Mouse (Mus musculus) heart, embryonic 14.5 days (tissue): Measurements from ENCODE around the gene Ankrd24. TPM values are rescaled to one million over a fixed set of nuclear protein-coding genes. Genes with fewer than 3 reads are reported as not detected.

ENCODE experiments used
- polyA plus RNA-seq: library from polyadenylated mRNA; unstranded; fragments of >200 nt; fragmentation: Nextera tagmentation; extraction: Ambion mirVana; gene quantifications from 2 replicates; pipeline ENCODE4 v1.2.1, GENCODE M21; 2014

The Ankrd24 gene
- polyA plus RNA-seq, 1 experiment from 2014 or later: 9.0 TPM

Other genes starting within 250 kb of the Ankrd24 start
- gene Dohh, start 244.1 kb upstream of the Ankrd24 start, polyA plus RNA-seq: 52.6 and 53.5 TPM in 2 replicates
- 1.7 and 2.0 TPM in 2 replicates for gene Gm48551, start 244.1 kb upstream of the Ankrd24 start, polyA plus RNA-seq
- 1.0 TPM in 2 replicates for gene Gm48552, start 239.5 kb upstream of the Ankrd24 start, polyA plus RNA-seq
- 3.8 and 4.7 TPM in 2 replicates for gene Smim24, start 235.5 kb upstream of the Ankrd24 start, polyA plus RNA-seq
- gene Nfic, start 172.9 kb upstream of the Ankrd24 start, polyA plus RNA-seq: 45.0 and 47.0 TPM in 2 replicates
- 0.19 TPM in 1 of 2 replicates, not detected in the other for gene Celf5, start 145.8 kb upstream of the Ankrd24 start, polyA plus RNA-seq
- gene Ncln, start 132.1 kb upstream of the Ankrd24 start, polyA plus RNA-seq: 40.7 and 44.6 TPM in 2 replicates
- gene S1pr4, start 128.4 kb upstream of the Ankrd24 start, polyA plus RNA-seq: 0.24 and 0.35 TPM in 2 replicates
- 0.74 and 0.89 TPM in 2 replicates for gene Gna15, start 104.3 kb upstream of the Ankrd24 start, polyA plus RNA-seq
- 54.9 and 57.4 TPM in 2 replicates for gene Gna11, start 83.3 kb upstream of the Ankrd24 start, polyA plus RNA-seq
- 367 and 598 TPM in 2 replicates for gene Aes, start 69.1 kb upstream of the Ankrd24 start, polyA plus RNA-seq
- 21.6 and 21.8 TPM in 2 replicates for gene Tle2, start 54.0 kb upstream of the Ankrd24 start, polyA plus RNA-seq
- gene Tle6, start 27.5 kb upstream of the Ankrd24 start, polyA plus RNA-seq: 30.7 and 35.3 TPM in 2 replicates
- 0.35 and 0.84 TPM in 2 replicates for gene BC025920, start 22.3 kb upstream of the Ankrd24 start, polyA plus RNA-seq
- 22.5 and 23.9 TPM in 2 replicates for gene Sirt6, start 743 bp upstream of the Ankrd24 start, polyA plus RNA-seq
- gene Gm10778, start 20.5 kb downstream of the Ankrd24 start, polyA plus RNA-seq: 3.0 and 3.3 TPM in 2 replicates
- 12.4 and 12.7 TPM in 2 replicates for gene Zfp433, start 76.3 kb downstream of the Ankrd24 start, polyA plus RNA-seq
- 4.7 and 4.9 TPM in 2 replicates for gene Gm3055, start 142.6 kb downstream of the Ankrd24 start, polyA plus RNA-seq
- 2.1 and 2.4 TPM in 2 replicates for gene Gm4767, start 183.6 kb downstream of the Ankrd24 start, polyA plus RNA-seq
- gene Gm32687, start 235.4 kb downstream of the Ankrd24 start, polyA plus RNA-seq: 6.4 and 7.6 TPM in 2 replicates